Mouse (Mus musculus): ENCODE measurements around the gene P2rx3.
A peak's percentile ranks its signal among the peaks of the same experiment; 100 is the strongest.

The P2rx3 gene

GRCm38 (mm10) chr2:85043623-85044022, 6.4 kb upstream of the P2rx3 start:
- DNase-seq (ENCODE audit: low read depth): no peak

GRCm38 (mm10) chr2:85038336-85038735, 1.1 kb upstream of the P2rx3 start:
- no peak for DNase-seq (ENCODE audit: low read depth)

DNA sequence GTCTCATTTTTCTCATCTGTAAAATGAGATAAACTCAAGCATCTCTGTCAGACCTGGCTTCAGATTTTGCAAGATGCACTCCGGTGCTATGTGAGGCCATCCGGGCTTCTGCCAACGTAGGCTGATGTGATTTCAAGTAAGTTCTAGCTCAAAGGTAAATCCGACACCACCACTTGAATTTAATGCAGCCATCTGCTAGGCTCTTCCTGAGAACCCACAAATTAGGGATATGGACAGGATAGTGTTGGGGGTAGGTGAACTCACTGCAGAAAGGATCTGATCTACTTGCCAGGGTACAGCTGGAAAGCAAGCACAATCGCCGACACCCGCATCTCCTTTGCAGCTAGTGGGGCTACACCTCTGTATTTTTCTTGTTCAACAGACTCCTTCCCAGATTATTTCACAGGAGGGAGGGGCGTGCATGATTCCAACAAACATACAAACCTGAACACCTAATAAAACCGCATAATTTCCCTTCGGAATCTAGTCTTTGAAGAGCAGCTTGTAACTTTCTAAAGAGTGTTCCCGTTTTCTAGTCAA, 685 bp downstream of the P2rx3 start:
- DNase-seq (ENCODE audit: low read depth): peak; percentile 36

DNA sequence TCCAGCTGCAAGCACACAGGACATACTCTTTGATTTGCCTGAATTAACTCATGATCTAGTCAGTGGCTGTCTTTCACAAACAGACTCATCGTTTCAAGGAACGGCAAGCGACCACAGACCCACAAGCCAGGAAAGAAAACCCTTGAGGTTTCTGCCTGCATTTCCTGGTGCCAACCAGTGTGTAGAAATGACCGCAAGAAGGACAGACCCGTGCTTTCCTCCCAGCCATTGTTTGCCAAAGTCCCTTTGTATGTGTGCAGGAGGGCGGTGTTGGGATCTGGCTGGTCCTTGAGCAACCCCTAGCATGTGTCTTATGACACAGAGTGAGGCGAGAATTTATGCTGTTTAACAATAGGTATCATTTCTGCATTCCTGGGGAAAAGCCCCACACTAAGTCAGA, 3.1 kb downstream of the P2rx3 start:
- DNase-seq (ENCODE audit: low read depth): peak; percentile 91

DNA sequence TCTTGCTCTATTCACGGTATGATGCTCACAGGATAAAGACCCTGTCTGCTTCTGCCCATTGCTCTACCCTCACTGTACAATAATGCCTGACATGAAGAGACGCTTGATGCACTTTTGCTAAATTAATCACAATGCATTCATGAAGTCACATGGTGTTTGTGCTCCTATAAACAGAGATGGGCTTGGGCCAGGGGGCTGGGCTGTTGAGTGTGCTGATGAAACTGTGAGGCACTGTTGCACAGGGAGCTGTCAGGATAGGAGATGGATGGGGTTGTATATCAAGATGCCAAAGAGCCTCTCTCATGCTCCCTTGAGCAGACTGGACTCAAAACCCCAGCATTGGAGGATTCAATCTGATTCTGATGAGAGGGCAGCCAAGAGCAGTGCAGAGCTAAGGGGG, 4.1 kb downstream of the P2rx3 start:
- no peak for DNase-seq (ENCODE audit: low read depth)

DNA sequence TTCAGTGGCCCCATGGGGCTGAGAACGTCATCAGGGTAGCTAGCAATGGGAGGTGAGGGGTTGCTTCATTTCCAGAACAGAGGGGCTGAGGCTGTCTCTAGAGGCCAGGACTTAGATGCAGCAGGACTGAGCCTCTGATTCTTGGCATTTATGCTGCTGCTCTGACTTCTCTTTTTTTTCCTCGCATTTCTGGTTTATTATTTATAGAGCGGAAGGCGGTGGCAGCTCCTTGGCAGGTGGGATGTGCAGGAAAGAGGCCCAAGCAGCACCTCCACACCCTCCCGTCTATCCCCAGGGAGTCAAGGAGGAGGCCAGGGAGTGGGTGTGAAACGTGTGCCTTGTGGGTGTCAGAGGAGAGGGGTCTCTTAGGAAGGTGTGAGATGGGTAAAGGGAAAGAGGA, 6.3 kb downstream of the P2rx3 start:
- no peak for DNase-seq (ENCODE audit: low read depth)

GRCm38 (mm10) chr2:85029897-85030296, 7.4 kb downstream of the P2rx3 start:
- no peak for DNase-seq (ENCODE audit: low read depth)

DNA sequence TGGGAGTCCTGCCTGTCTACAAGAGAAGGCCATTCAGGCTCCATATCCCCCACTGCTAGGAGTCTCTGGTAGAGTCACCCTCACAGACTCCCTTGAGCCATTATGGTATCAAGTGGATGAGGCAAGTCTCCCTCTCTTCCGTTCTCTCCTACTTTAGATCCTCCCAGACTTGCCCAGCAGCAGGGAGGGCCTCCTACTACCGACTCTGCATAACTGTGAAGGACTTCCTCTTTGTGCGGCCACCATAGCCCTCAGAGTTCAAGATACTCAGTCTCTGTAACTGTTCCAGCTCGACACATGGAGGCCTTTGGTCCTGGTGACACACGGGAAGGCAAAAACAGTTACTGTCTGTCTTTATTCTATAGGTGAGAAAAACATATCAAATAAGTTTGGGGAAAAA, 10.0 kb downstream of the P2rx3 start:
- DNase-seq (ENCODE audit: low read depth): peak; percentile 55

DNA sequence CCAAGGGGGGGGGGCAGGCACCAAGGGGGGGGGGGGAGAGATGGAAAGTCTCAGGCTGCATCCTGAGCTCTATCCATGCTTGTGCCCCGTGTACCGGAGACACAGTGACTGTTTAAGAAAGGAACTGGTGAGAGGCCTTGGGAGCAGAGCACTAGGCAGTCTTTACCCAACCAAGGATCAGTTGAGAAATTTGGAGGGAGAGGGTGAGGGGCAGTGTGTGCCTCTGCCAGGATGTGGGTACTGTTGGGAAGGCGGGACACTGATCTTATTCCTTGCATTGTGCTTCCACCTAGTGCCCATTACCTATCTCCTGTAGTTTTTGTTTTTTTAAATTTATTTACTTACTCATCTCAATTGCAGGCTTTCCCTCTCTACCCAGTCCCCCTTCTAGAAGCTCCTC, 11.1 kb downstream of the P2rx3 start:
- DNase-seq (ENCODE audit: low read depth): peak; percentile 21

DNA sequence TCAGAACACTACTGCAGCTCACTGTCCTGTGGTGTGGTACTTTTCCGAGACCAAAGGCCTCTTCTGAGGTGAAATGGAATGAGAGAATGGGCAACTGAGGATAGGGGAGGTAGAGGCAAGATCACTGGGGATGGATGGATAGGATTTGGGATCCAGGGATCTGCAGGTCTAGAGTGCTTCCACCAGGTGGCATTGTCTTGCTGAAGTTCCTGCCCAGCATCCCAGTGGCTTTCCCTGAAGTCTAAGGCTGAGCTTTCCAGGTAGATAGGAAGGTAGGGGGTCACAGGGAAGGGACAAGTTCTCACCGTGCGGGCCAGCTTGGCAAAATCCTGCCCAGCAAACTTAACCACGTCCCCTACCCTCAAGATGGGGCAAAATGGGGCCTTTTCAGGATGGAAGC, 15.2 kb downstream of the P2rx3 start:
- no peak for DNase-seq (ENCODE audit: low read depth)

GRCm38 (mm10) chr2:85014588-85014982, 22.7 kb downstream of the P2rx3 start:
- peak; percentile 12 for DNase-seq (ENCODE audit: low read depth)

DNA sequence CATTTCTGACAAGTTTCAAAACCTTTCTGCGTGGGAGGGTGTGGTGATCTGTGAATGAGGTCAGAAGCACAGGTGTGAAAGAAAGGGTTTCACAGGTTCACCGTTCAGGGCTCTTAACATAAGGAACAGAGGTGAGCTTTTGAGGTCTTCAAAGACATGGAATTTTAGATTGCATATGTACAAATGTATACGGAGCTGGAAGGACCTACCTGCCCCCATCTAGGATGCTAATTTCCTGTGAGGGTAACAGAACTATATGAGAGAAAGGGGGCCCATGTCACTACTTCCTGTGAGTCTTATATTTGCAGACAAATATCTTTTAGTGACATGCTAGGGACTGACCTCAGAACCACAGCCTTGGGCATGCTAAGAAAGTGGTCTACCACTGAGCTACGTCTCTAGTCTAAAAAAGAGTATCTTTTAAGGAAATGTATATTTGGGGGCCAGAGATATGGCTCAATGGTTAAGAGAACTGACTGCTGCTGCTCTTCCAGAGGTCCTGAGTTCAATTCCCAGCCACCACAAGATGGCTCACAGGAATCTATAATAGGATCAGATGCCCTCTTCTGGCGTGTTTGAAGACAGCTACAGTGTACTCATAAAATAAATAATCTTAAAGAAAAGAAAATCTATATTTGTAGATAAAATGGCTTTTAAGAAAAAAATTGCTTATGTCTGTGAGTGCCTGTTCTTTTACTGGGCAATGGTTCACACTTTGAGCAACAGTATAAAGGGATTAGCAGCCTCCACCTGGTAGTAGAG, 23.3 kb downstream of the P2rx3 start:
- peak; percentile 32 for DNase-seq (ENCODE audit: low read depth)

GRCm38 (mm10) chr2:85012679-85013078, 24.6 kb downstream of the P2rx3 start:
- DNase-seq (ENCODE audit: low read depth): no peak

DNA sequence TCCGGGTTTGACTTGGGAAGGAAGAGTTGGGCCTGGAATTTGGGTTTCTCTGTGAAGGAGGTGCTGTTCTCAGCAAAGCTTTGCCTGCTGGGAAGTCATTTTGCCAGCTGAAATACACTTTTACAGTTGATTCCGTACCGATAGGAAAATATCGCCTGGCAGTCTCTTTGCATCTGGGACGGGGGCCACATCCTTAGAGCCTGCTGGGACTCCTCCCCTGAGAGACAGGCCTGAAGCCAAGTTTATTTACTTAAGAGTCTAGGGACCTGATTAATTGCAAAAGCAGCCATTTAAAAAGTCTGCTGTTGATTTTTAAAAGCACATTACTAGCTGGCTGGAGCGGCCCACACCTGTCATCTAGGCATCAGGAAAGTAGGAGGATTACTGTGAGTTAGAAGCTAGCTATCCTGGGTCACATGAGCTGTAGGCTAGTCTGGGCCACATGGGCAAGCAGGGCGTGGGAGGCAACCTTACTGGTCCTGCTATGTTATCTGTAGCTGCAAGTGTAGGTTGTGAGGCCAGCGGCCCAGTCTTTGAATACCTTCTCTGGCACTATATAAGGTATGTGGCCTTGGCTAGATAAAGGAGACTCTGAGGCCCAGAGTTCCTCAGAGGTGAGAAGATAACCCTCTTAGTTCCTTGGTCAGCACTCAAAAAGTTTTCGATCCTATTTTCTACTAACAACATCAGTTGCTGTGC, 25.2 kb downstream of the P2rx3 start:
- no peak for DNase-seq (ENCODE audit: low read depth)

DNA sequence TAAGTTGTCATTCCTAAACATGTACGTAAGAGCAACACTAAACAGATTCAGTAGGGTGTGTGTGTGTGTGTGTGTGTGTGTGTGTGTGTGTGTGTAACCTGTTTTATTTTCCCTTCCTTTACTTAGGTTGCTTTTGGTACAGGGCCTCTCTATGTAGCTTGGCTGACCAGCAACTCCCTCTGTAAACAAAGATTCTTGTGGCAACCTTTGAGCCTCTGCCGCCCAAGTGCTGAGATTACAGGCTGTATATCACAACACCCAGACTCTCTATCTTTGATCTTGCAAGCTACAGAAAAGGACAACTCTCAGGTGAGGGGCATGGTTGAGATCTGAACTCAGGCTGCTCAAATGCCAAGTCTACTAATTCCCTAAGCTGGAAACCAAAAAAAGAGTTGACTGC, 28.1 kb downstream of the P2rx3 start:
- no peak for DNase-seq (ENCODE audit: low read depth)

DNA sequence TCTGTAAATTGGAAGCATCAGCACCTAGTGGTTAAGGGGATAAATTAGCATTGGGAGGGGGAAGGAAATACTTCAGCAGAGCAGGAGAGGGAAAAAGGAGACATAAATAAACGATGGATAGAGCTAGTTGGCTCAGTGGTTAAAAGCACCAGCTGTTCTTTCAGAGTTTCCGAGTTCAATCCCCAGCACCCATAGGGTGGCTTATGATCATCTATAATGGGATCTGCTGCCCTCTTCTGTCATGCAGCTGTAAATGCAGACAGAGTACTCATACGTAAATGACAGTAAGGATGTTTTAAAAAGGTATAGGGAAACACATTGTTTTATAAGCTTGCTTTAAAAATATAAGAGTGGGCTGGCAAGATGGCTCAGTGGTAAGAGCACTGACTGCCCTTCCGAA, 29.5 kb downstream of the P2rx3 start:
- peak; percentile 64 for DNase-seq (ENCODE audit: low read depth)

DNA sequence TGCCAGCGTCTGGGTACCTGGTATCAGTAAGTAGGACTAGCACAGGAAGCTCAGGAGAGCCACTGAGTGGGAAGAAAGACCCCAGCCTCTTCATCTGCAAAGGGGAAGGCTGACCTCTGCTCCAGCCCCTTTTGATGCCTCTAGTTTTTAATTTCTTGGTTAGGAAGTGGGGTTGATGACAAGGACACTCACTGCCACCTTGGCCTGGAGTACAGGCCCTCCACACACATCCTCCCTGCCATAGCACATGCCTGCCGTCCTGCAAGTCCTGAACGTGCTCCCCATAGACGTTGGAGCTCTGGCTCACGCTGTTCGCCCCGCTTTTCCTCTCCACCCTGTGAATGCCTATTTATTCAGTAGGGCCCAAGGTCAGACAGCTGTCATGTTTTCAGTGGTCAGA, 30.7 kb downstream of the P2rx3 start:
- no peak for DNase-seq (ENCODE audit: low read depth)

- DNase-seq (ENCODE audit: low read depth): no peak
Observed at GRCm38 (mm10) chr2:85004341-85004740, 32.9 kb downstream of the P2rx3 start.

GRCm38 (mm10) chr2:85002575-85002974, 34.7 kb downstream of the P2rx3 start:
- DNase-seq (ENCODE audit: low read depth): no peak

DNA sequence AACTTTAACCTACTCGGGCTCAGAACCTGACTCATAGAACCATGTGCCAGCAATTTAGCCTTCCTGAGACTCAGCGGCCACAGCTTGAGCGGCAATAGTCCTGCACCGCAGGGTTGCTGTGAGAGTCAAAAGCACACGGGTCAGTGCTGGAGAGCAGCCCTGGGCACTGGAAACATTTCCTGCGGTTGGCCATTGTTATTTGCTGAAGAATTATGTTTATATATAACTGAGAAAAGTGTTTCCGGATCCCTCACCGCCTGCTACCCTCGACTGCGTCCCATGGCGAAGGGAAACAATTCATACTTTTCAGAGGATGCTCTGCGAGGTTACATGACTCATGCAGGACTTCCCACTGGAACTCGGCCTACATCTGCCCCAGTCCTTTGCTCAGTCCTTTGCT, 35.8 kb downstream of the P2rx3 start:
- no peak for DNase-seq (ENCODE audit: low read depth)

- DNase-seq (ENCODE audit: low read depth): peak; percentile 21
Observed at GRCm38 (mm10) chr2:84999486-85000181, 37.6 kb downstream of the P2rx3 start.

GRCm38 (mm10) chr2:84996376-84996775, 40.9 kb downstream of the P2rx3 start:
- DNase-seq (ENCODE audit: low read depth): peak; percentile 17

GRCm38 (mm10) chr2:84987930-84988329, 49.3 kb downstream of the P2rx3 start, which contains the start of gene Prg3:
Gene Prg3 (plus strand): TSS chr2:84988215.
- DNase-seq (ENCODE audit: low read depth): peak; percentile 19
